Mouse (Mus musculus) R1 (cell line): Measurements from ENCODE around the gene Grik4.
A peak's percentile ranks its signal among the peaks of the same experiment; 100 is the strongest.

Experiments used
- DNase-seq: peaks from one replicate; pipeline ENCODE4 v3.0.0-alpha.2; 2018; ENCODE audit warnings: low read depth, low spot score

Gene Grik4

DNA sequence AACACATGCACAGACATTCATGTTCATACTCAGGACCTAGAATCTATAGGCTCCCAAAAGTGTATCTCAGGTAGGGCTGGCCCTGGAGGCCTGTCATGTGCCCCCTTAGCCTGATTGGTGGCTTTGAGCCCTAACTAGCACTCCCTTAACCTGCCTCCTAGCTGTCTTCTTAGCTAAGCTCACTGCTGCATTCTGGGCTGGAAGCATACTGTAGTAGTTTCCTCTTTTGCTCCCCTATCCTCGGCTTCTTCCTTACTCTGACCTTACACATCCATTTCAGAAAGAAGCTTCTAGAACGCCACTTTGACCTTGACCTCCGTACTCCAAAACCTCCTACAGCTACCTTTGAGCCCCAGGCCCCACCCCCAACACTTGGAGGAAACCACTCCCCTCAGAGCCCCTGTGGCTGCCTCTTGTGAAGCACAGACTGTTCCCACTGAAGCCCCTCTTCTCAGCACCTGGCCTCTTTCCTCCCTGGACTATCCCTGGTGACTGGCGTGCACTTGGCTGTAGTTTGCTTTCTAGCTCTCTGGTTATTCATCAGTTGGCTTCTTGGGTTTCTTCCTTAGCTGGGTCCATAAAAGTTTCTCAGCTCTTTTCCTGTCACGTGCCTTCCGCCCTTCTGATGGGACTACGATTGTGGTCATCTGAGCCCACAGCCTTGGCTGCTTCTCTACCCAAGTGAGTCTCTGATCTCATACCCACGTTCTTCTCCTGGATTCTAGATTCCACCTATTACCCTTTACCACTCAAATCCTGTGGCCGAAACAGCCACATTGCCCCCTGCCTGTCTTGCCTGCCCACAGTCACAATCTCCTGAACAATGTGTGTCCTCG is 84.1 kb downstream of the Grik4 start:
- DNase-seq, result peak; percentile 88

DNA sequence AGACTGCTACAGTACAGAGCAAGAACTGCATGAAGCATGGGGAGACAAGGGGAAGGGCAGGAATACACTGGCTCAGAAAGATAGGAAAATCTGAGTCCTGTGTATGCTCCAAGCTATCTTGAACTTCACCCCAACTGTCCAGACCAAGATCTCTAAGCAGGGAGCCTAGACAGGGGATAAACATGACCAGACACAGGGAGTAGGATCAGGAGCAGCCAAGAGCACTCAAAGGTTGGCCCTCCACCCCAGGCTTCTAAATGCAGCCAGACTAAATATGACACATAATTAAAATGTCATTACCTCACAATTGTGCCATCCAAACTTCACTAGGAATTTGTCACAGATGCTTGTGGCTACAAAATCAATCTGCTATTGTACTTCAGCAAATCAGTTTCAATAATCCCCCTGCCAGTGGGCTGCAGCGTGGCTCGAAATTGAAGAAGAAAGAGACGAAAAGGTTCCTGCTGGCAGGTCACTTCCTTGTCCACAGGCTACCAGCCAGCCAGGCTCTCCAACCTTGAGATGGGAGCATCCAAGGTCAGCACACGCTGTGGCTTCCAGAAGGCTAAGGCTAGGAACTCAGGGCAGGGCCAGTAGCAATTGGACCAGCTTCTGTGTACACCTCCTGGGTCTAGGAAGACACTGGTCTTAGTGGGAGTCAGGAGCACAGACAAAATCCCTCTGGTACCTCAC is 85.1 kb downstream of the Grik4 start:
- DNase-seq, result peak; percentile 38

DNA sequence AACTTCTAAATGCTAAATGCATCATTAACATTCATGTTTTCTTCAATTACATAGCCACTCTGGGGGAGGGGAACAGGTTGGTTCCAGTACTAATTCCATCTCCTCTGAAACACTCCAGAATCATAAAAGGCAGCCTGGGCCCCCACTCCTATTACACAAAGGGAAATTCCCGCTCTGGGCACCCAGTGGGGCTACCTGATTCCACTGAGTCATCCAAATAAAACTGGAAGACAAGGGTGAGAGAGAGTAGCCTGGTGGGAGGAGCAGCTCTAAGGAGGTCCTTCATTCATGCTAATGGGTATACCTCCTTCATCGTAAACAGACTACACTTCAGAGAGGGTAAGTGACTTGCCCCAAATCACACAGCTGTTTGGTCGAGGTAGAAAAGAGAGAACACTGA is 85.7 kb downstream of the Grik4 start:
- DNase-seq, result peak; percentile 87

DNA sequence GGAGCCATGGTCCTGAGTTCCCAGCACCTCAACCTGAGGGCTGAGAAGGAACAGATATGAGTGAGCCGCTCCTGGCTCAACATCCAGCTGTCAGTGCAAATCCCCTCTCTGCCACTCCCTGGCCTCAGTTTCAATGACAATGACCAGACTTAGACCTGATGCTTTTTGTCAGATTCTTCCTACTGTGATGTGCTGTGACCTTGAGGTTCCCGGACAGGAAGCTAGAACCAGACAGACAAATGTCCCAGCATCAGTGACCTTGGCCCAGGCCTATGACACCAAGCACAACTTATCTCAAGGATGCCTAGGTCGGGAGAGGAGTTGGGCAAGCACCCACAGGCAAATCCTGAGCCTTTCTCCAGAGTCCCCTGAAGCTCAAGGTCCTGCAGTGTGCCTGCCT is 86.5 kb downstream of the Grik4 start:
- DNase-seq, result peak; percentile 92

DNA sequence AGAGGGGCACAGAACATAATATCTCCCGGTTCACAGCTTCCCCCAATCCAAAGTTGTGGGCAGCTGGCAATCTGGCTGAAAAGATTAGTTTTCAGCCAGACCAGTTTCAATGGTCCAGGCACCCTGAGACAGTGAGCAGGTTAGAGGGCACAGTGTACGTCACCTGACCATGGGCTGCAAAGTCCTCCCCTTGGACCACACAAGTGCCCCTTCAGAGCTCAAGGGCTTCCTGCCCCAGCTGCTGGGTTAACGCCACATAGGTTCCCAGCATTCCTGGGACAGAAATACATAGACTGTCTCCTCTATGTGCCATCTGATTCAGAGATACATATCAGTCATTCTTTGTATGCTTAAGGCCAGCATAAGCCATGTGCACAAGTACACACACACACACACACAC is 91.2 kb downstream of the Grik4 start:
- no peak for DNase-seq

DNA sequence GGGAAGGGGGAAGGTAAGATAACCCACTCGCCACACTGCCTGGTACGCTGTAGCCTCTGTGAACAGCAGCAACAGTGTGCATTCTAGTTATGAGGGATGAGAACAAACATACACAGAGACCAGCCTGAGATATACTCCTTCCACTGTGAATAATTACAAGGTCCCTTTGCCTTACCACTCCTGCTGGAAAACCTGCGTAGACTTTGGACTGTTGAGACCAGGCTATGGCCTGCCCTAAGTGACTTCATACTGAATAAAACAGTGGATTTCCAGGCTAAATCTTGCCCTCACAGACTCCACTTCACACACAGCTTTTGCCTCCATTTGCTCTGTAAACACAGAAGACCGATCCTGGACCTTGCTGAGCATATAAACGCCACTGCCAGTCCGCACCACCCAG is 94.2 kb downstream of the Grik4 start:
- no peak for DNase-seq

DNA sequence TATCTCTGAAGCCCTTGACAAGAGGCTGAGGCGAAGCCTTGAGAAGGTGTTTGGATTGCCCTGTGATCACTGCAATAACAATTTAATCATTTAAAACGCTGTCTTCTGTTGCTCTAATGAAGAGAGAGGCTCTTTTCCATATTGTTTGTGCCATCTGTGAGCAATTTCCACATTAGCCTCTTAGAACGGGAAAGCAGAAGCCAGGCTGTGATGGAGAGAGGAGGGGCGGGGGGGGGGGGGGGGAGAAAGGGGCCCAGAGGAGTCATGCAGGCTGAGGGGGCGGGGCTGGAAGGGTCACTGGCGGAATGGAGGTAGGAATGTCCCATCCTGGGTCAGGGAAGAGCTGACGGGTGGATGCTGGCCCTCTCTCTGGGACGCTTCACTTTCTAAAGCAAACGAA is 96.2 kb downstream of the Grik4 start:
- no peak for DNase-seq

DNA sequence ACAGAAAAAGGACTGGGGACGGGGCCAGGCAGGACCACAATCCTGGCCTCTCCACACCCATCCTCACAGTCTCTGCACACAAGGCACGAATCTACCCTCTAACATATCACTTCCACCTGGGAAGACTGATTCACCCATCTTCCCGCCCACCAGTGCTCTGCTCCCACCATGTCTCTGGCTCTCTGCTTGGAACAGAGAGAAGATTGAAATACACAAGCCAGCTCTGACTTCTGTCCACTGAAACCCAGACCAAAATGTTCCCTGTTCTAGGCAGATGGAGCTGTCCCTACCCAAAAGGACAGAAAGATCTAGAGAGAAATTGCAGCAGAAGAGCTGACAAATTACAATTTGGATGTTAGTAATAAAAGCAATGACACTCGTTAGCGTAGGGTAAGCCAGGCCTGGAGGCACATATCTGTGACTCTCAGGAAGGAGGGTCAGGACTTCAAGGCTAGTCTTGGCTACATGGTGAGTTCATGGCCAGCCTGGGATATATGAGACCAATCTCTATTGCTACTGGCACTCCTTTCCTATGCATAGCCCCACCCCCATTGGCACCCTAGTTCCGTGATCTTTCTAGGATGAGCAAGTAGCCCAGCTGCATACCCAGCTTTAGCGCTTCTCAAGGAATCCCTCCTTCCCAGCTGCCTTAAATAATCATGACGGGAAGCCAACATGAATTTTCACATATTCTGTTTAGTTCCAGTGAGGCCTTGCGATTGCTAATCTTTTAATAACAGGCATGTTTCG is 97.4 kb downstream of the Grik4 start:
- DNase-seq, result no peak

DNA sequence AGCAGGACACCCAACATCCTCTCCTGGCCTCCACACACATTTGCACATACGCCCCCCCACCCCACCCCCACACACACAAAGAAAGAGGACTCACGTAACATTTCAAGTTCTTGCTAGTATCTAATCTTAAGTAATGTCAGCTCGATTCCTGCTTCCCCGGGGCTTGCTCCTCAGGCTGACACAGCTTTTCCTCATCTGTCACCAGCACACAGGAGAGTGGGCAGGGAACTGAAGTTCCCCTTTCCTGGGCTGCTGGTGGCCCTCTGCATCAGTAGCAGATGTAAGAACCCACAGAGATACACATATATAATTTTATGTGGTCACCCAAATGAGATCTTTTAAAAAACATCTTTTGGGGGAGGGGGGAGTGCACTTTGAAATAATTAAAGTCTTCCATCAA is 98.2 kb downstream of the Grik4 start:
- DNase-seq, result no peak

DNA sequence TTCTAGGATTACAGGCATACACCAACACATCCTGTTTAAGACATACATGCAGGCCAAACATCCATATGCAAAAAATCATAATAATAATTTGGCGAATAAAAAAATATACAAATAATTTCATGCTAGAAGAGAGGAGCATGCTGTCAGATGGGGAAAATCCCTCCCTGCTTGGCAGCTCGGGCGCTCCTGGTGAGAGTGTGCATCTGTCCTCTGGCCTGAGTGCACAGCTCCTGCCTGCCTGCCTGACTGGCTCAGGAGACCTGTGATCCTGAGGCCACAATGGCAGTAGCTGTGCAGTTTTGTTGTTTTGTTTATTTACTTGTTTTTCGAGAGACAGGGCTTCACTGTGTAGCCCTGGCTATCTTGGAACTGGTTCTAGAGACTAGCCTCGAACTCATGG is 100.0 kb downstream of the Grik4 start:
- DNase-seq, result no peak

DNA sequence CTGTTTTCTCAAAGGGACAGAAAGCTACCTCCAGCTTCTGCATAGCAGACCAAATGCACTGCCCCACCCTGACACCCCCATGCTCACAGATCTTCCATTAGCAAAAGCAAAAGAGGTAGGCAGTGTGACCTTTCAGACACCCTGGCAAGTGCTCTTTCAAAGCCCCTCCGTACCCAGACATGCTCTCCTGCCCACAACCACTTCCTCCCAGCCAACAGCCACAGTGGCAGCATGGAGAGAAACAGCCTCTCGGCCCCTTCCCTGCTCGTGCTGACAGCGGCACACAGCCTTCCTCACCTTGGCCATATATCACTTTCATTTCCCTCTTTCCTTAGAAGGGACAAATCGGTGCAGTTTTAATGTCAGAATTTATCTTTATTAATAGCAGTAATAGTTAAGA is 106.0 kb downstream of the Grik4 start:
- DNase-seq, result no peak

DNA sequence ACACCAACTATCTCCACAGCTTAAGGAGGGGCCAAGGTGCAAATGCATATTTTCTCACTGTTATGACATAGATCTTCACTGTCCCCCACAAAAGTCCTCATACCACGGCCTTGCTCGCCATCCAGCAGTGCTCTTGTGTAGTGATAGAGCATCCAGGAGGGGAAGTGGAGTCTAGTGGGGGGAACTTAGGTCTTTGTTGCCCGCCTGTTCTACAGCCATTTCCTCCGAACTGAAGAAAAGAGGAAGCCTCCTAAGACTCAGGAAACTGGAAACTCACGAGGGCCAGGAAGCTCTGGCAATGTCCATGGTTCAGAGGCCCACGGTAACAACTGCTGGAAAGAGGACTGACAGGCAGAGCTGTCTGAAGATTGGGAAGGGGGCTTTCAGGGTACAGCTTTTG is 106.8 kb downstream of the Grik4 start:
- no peak for DNase-seq

DNA sequence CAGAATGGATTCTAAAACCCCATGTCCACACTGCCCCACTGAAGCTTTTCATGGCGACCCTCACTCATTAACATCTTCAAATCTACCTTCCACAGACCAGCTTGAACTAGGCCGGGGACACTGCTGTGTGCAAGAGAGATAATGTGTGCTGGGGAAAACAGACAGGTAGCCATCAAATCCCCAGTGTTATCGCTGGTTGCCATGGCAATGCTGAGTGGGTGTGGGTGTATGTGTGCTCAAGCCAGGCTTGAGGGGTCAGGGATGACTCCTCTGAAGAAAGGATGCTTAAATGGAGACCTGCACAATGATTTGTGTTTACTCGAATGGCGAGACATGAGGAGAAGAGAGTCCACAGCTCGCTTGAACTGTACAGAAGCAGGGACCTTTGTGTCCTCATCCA is 112.7 kb downstream of the Grik4 start:
- peak; percentile 7 for DNase-seq

DNA sequence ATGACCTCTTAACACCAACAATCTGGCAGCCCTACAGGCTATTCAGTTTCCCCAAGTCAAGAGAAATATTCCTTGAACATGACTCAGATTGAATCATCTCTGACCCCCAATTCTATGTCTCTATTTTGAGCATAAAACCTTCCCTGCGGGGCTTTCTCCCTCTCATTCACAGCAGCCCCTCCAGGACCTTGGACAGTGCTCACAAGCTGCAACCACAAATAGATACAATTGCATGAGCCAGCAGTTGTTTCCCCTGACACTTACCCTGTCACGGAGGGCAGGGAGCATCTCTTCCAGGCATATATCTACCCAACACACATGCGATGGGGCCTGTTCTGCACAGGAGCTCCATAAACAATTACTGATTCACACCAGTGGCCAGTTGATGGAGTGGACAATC is 125.0 kb downstream of the Grik4 start:
- DNase-seq, result peak; percentile 54

DNA sequence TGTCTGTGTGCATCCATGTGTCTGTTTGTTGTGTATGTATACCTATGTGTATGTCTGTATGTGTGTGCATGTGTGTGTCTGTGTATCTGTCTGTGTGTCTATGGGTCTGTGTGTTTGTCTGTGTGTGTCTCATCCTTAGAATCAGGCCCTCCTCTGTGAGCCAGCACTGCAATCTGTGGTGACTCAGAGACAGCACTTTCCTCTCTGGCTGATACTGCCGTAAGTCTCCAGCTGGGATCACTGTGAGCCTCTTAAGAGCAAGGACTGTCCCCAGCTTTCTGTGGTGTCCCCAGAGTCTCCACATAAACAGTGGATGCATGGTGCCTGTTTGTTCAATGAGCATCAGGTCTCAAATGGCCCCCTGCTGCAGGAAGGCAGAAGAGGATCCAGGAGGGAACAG is 127.5 kb downstream of the Grik4 start:
- no peak for DNase-seq

DNA sequence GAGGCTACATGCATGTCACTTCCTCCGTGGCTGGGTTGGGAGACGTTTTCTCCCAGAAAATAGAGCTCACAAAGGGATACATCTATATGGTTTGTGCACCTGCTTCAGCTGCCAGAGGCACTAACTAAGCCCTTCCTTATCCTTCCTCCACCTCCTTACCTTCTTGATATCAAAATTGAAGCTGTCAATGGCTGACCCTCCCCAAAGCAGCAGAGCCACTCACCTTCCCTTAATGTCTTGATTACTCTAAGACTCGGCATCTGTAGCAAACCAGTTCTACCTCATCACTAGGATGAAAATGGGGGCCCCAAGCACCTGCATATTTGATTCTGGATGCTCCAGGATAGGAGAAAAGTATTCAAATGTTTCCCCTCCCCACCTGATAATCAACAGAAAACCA is 135.1 kb downstream of the Grik4 start:
- no peak for DNase-seq

DNA sequence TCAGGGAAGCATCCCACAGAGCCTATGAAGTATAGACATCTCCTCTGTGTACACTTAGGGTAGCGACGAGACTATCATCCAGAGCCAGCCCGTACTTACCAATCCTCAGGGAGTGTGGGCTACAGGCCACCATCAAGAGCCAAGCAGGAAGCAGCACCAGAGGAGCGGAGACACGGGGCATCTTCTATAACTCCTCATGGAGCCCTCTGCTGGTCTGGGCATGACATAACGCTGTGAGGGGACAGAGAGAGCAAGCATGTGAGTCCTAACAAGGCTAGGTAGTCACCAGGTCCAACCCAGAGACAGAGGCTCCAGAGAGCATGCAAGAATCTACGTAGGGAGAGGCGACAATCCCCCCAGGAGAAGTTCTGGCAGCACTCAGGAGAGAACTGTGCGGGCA is 135.9 kb downstream of the Grik4 start:
- peak; percentile 65 for DNase-seq

DNA sequence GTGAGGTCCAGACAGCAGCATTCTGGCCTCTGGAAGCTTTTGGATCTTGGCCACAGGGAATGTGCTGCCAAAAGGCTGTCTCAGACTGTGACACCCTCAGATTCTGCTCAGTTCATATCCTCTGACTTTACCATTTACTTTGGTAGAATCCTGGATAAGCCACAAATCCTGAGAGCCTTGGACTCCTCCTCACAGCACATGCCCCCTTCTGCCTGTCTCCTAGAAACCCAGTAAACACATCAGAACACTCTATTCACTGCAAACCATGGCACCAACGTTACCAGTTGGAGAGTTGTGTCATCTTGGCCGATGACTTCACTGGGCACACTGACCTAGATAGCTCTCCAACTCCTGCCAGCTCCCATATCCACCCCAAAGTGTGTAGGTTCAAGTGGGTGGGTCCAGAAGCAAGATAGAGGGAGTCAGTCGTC is 141.2 kb downstream of the Grik4 start:
- no peak for DNase-seq

DNA sequence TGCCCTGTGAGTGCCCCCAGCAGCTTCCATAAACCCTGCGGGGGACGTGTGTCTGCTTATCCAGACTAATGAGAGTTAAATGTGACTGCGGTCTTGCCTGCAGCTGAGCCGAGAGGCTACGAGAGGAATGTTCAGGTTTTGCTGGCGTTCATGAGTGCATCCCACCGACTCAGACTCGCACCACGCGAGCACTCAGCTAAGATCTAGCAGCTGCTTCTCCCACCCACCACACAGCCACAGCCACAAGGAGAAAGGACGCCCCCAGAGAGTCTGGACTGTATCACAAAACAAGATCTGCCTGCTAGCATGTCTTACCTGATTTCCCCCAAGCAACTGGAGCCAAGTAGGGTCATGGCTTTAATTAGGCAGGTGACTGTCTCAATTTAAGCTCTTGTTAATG is 142.4 kb downstream of the Grik4 start:
- no peak for DNase-seq

DNA sequence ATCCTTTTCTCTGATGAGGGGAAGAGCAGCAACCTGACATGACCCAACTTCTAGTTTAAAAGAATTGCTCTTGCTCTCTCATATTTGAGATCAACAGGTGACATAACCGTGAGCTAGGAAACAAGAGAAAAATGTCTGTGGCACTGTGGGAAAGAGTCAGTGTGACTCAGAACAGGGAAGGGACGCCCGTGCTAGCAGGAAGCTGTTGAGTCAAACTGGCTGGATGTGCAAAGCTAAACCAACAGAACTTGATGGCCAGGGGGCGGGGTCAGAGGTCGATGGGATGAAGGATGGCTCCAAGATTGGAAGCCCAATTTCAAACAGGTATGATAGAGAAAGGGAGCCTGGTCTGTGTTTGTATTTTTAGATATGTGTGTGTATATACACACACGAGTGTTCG is 144.2 kb downstream of the Grik4 start:
- DNase-seq, result no peak

DNA sequence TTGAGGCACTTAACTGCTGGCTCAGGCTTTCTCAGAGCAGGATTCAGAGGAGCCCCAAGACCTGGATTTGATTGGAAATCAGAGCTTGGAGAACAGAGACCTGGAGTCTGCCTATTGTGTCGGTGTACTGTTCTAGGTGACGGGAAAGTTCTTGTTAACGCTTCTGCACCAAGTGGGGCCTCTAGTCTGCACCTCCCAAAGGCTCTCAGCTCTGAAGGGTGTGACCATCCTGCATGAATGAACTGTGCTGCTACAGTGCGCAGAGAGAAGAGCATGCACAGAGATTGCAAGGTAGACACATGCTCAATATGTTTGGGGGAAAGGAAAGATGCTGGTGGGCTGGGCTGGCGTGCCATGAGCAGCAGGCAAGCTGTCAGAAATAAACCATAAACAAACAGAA is 144.6 kb downstream of the Grik4 start:
- DNase-seq, result no peak

DNA sequence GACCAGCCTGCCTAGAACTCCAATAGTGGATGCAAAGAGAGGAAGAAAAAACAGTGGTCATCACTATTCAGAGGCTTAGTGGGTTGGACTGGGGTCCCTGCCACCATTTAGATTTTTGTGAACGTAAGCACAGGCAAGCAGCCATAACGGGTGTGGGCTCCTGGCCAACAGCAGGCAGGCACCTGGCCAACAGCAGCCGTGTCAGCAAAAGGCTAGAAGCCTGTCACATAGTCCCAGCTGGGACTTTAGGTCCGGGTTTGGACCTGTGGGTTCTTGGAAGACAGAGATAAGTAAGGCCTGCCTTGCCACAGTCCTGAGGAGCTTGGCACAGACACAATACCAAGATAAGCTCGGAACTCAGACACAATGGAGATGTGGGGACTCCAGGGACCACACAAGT is 145.1 kb downstream of the Grik4 start:
- no peak for DNase-seq

DNA sequence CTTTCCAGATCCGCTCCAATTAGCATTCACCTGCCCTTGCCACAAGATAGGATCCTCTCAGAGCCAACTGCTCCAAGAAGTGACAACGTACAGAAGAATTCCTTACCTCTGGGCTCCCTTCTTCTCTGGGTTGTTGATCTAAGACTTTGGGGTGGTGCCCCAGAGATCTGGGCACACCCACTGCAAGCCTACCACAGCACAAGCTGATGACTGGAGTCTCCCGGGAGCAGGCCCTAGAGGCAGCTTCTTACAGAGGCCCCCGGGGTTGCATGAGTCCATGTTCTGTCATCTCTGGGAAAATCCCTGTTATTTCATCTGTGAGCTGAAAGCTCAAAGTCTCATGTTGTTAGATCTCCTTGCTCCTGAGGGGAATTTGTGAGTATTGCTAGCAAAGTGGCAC is 146.0 kb downstream of the Grik4 start:
- no peak for DNase-seq
